Mouse (Mus musculus) small intestine, adult 2 months (tissue): Measurements from ENCODE around the gene Anapc5.

Source experiments
- CTCF ChIP-seq: fragments of 200-500 bp; IDR thresholded peaks from 2 replicates; pipeline ENCODE4 v1.5.1; 2012; ENCODE audit warnings: low read depth, mild to moderate bottlenecking, control low read depth, inconsistent platforms, low read length, moderate library complexity, mixed read lengths; ENCODE audit not compliant: insufficient replicate concordance, insufficient read length; ENCODE audit errors: extremely low read depth
- POLR2A ChIP-seq: fragments of 200-500 bp; IDR thresholded peaks from 2 replicates; pipeline ENCODE4 v1.6.1; 2012; ENCODE audit warnings: low read depth, mild to moderate bottlenecking, control low read depth, inconsistent platforms, low read length, moderate library complexity

DNA sequence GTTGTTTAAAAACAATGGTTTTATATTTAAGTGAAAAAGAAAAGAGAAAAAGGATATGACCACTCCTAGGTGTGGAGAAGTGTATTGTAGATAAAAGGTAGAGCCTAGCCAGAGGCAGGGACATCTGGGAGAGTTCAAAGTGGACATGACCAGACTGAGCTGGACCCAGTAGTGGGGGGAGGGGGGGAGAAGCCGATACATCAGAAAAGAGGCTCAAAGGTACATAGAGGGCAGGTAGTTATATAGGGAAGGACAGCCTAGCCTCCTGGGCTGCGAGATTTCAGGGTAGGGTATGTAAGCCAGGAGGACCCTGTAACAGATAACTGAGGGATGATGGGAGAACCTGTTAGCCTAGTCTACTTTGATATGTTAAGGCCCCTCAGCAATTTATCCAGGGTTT lies 31.5 kb upstream of the Anapc5 start:
- no peak for TF ChIP-seq CTCF
- no peak for TF ChIP-seq POLR2A
